Mouse (Mus musculus) intestine, postnatal 0 days (tissue): ENCODE measurements around the gene Themis3. TPM values are rescaled to one million over a fixed set of nuclear protein-coding genes. Genes with fewer than 3 reads are reported as not detected.

Experiments
- ATAC-seq: fragments of 200-750 bp; cut with Nextera tagmentation; 2 replicates; pipeline ENCODE4 v1.8.0; 2017; ENCODE audit warnings: mild to moderate bottlenecking, moderate TSS enrichment, moderate library complexity
- H3K27ac ChIP-seq: fragments of 300-500 bp; sonication (generic); 2 replicates; pipeline ENCODE4 v1.5.1; 2014; ENCODE audit warnings: mild to moderate bottlenecking, low read depth, low read length, moderate library complexity
- H3K27me3 ChIP-seq: fragments of 300-500 bp; sonication (generic); replicated peaks from 2 replicates; pipeline ENCODE4 v1.6.1; 2014; ENCODE audit warnings: low read length, mixed read lengths; ENCODE audit not compliant: control insufficient read depth, insufficient read depth
- H3K36me3 ChIP-seq: fragments of 300-500 bp; sonication (generic); 2 replicates; pipeline ENCODE4 v1.6.1; 2014; ENCODE audit warnings: mild to moderate bottlenecking, moderate library complexity; ENCODE audit not compliant: control insufficient read depth, insufficient read depth
- H3K4me1 ChIP-seq: fragments of 300-500 bp; sonication (generic); replicated peaks from 2 replicates; pipeline ENCODE4 v1.6.1; 2014; ENCODE audit warnings: antibody characterized with exemption, low read length, mixed read lengths; ENCODE audit not compliant: control insufficient read depth, insufficient read depth
- H3K4me2 ChIP-seq: fragments of 300-500 bp; sonication (generic); replicated peaks from 2 replicates; pipeline ENCODE4 v1.6.1; 2014; ENCODE audit warnings: low read depth, mild to moderate bottlenecking, moderate library complexity
- H3K4me3 ChIP-seq: fragments of 300-500 bp; sonication (generic); 2 replicates; pipeline ENCODE4 v1.5.1; 2014; ENCODE audit warnings: low read depth, low read length
- H3K9ac ChIP-seq: fragments of 300-500 bp; sonication (generic); 2 replicates; pipeline ENCODE4 v1.6.1; 2014; ENCODE audit warnings: mild to moderate bottlenecking, low read depth, low read length
- H3K9me3 ChIP-seq: fragments of 300-500 bp; sonication (generic); 2 replicates; pipeline ENCODE4 v1.6.1; 2016; ENCODE audit warnings: mixed run types; ENCODE audit not compliant: control insufficient read depth
- CTCF ChIP-seq: sonication (generic); IDR thresholded peaks from 2 replicates; pipeline ENCODE4 v1.5.1; 2016; ENCODE audit warnings: low read depth, mild to moderate bottlenecking, control low read depth, antibody characterized with exemption, moderate library complexity
- WGBS: fragments of 180-500 bp; shearing (Covaris S2); extraction: QIAGEN DNeasy Blood & Tissue Kit; methylation state at CpG from one replicate; pipeline ENCODE4 v1.1.7; 2014; 5-methylcytosine and 5-hydroxymethylcytosine counted together
- polyA plus RNA-seq: library from polyadenylated mRNA; unstranded; fragments of >200 nt; fragmentation: Nextera tagmentation; extraction: Ambion mirVana; gene quantifications from 2 replicates; pipeline ENCODE4 v1.2.1, GENCODE M21; 2015

Themis3 gene
- 25.7 and 30.6 TPM in 2 replicates for polyA plus RNA-seq

GRCm38 (mm10) chr17:66594435-66594834, at the start of gene Themis3:
Themis3 (minus strand) TSS chr17:66594621.
- Histone ChIP-seq H3K9ac (no peak within 1 kb of the TSS), H3K4me2 (peak within 1 kb of the TSS; percentile 51), H3K36me3 (no peaks in the 10 kb centered on the region), H3K4me1 (peaks cover 14% of the 10 kb centered on the region; the same call in 1 of the 2 replicates), H3K27me3 (no peaks in the 10 kb centered on the region), H3K27ac (peak within 1 kb of the TSS; percentile 55), H3K4me3 (peak within 1 kb of the TSS; percentile 27), H3K9me3 (no peaks in the 10 kb centered on the region)
- ATAC-seq: peak; percentile 58
- TF ChIP-seq CTCF: no peak
- 38% methylated on average over 5 of the region's 5 CpGs for WGBS

DNA sequence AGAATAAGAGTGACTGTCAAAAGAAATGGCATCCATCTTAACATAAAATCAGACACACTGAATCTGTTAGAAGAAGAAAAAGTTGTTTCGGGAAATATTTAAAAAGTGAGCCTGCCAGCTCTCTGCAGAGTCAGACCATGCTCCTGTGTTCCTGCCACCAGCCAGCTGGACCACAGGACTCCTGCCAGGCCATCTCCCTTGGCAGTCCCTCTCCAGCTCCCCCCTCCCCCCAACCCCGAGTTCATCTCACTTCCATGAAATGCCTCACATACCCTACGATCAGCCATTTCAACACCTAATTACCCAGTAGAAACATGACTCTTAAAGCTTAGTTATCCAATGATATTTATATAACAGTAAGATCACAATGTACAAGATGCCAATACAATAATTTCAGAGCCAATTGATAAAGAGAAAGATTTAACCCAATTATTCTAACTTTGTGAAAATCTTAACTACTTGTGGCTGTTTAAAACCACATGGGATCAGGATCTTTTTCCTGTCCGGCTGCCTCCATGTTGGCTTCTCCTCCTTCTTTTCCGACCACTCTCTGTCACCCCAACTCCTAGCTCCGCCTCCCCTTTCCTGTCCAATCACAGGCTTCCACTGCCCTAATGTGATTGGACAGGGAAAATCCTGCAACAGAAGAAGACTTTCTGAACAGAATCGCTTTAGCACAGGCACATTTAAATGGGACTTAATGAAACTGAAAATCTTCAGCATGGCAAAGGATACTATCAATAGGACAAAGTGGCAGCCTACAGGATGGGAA, 43.7 kb upstream of the Themis3 start:
- no peak for TF ChIP-seq CTCF
- no peaks in the 10 kb centered on the region for H3K9me3 ChIP-seq
- no peak overlapping the region for H3K4me2 ChIP-seq
- no peaks in the 10 kb centered on the region for H3K27me3 ChIP-seq
- 87% methylated on average over 7 of the region's 7 CpGs for WGBS
- H3K4me3 ChIP-seq: no peak overlapping the region
- H3K9ac ChIP-seq: no peak overlapping the region
- no peak overlapping the region for H3K27ac ChIP-seq
- ATAC-seq: no peak
- H3K36me3 ChIP-seq: no peaks in the 10 kb centered on the region
- H3K4me1 ChIP-seq: no peaks in the 10 kb centered on the region

DNA sequence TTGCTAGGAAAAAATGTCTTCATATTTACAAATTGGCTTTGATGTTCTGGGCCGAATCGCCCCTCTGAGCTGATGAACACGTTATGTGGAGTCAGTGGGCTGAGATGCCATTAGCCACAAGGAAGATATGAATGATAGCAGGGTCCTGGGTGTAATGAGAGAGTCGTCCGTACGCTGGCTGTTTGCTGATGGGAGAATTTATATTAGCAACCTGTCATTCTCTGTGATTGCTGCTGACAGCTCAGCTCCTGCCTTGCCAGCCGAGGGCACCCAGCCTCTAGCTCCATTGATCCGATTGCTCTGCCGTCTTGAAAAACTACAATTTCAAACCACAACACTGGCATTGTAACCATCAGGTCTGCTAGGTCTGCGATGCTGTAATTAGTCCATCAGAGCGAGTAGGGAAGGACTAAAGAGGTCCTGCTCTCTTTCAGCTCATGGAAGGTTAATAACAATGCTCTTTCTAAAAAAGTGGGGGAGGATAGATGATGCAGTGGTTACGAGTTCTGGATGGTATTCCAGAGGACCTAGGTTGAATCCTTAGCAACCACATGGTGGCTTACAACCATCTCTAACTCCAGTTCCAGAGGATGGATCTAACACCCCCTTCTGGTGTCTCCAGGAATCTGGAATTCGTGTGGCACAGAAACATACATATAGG, 25.7 kb upstream of the Themis3 start:
- peak; percentile 14; the same call in 1 of the 2 replicates for TF ChIP-seq CTCF
- Histone ChIP-seq H3K9ac (no peak overlapping the region), H3K4me1 (no peaks in the 10 kb centered on the region), H3K36me3 (no peaks in the 10 kb centered on the region), H3K27ac (no peak overlapping the region), H3K27me3 (no peaks in the 10 kb centered on the region), H3K4me2 (no peak overlapping the region), H3K9me3 (no peaks in the 10 kb centered on the region), H3K4me3 (no peak overlapping the region)
- WGBS: 76% methylated on average over 13 of the region's 13 CpGs
- no peak for ATAC-seq

GRCm38 (mm10) chr17:66619255-66619826, 24.9 kb upstream of the Themis3 start:
- H3K9me3 ChIP-seq: no peaks in the 10 kb centered on the region
- WGBS: 86% methylated on average over 3 of the region's 3 CpGs

DNA sequence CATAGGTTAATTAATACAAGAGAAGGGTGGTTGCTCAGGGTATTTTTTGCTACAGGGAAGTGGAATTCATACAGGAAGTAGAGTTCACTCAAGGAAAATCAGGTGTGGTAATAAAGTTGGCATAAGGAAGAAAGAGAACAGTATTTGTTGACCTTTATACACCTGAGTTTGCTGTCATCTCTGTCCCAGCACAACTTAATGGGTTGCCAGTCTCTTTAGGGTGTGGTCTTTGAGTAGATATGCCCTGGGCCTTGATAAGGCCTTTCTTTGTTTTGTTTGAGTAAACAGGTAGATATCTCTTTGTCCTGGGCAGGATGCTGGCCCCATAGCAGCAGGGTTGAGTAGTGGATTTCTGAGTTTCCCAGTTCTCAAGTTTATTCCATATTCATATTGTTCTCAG, 15.6 kb upstream of the Themis3 start:
- ATAC-seq: peak; percentile 97

More at GRCm38 (mm10) chr17:66619255-66619826, 24.9 kb upstream of the Themis3 start:
- ATAC-seq: no peak
- Histone ChIP-seq H3K36me3 (no peaks in the 10 kb centered on the region), H3K4me3 (no peak overlapping the region), H3K9ac (no peak overlapping the region), H3K4me1 (no peaks in the 10 kb centered on the region), H3K27ac (no peak overlapping the region), H3K27me3 (no peaks in the 10 kb centered on the region), H3K4me2 (no peak overlapping the region)
- TF ChIP-seq CTCF: no peak

DNA sequence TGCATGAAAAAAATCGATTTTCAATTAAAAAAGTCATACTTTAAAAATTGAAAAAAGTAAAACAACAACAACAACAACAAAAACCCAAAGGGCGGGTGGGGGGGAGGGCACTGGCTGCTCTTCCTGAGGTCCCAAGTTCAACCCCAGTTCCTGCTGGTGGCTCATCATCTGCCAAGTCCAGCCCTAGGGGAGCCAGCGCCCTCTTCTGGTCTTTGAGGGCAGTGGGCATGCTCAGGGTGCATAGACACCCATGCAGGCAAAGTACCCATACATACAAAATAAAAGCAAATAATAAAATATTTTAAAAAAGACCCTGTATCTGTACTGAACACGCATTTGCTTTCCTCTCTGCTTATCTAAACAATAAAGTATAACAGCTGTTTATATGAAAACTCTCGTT, 10.5 kb upstream of the Themis3 start:
- H3K4me2 ChIP-seq: no peak overlapping the region
- H3K36me3 ChIP-seq: no peaks in the 10 kb centered on the region
- H3K27ac ChIP-seq: no peak overlapping the region
- H3K4me1 ChIP-seq: 0 out of 2 replicates have a peak, but pooled peaks cover 4% of the 10 kb centered on the region
- TF ChIP-seq CTCF: peak; percentile 61
- no peaks in the 10 kb centered on the region for H3K9me3 ChIP-seq
- no peak for ATAC-seq
- H3K4me3 ChIP-seq: no peak overlapping the region
- H3K27me3 ChIP-seq: no peaks in the 10 kb centered on the region
- WGBS: 66% methylated on average over 5 of the region's 5 CpGs
- H3K9ac ChIP-seq: no peak overlapping the region

More for the DNA sequence above, 15.6 kb upstream of the Themis3 start:
- Histone ChIP-seq H3K4me1 (0 out of 2 replicates have a peak, but pooled peaks cover 8% of the 10 kb centered on the region), H3K4me2 (no peak overlapping the region), H3K36me3 (no peaks in the 10 kb centered on the region), H3K27ac (no peak overlapping the region), H3K4me3 (no peak overlapping the region), H3K27me3 (no peaks in the 10 kb centered on the region), H3K9ac (no peak overlapping the region), H3K9me3 (no peaks in the 10 kb centered on the region)
- TF ChIP-seq CTCF: no peak
